Mouse (Mus musculus) A20 (cell line): ENCODE measurements at regions not wholly inside any gene's neighbourhood (a gene's known extent, or its start where the extent isn't known, plus 50 kb on each side); places are given as distances from the start of the nearest gene placed in this dataset.

Experiments used
- DNase-seq: peaks from one replicate; pipeline ENCODE4 v3.0.0-alpha.2; 2011; ENCODE audit warnings: low read depth, low spot score

- DNase-seq: no peak
Measured at GRCm38 (mm10) chr16:52746186-52746585, 292.3 kb upstream of the Alcam start.

GRCm38 (mm10) chr16:52744720-52745119 lies 290.8 kb upstream of the Alcam start:
- DNase-seq: no peak

GRCm38 (mm10) chr16:52742166-52742565 lies 288.3 kb upstream of the Alcam start:
- no peak for DNase-seq

GRCm38 (mm10) chr16:52726120-52726844 lies 272.4 kb upstream of the Alcam start:
- DNase-seq: no peak

- no peak for DNase-seq
Measured at GRCm38 (mm10) chr16:52718231-52718932, 264.5 kb upstream of the Alcam start.

GRCm38 (mm10) chr16:52690272-52690671 lies 236.4 kb upstream of the Alcam start:
- no peak for DNase-seq

- no peak for DNase-seq
Measured at GRCm38 (mm10) chr16:52654825-52655224, 201.0 kb upstream of the Alcam start.
